Mouse (Mus musculus): ENCODE data around the gene Strn3.

DNA sequence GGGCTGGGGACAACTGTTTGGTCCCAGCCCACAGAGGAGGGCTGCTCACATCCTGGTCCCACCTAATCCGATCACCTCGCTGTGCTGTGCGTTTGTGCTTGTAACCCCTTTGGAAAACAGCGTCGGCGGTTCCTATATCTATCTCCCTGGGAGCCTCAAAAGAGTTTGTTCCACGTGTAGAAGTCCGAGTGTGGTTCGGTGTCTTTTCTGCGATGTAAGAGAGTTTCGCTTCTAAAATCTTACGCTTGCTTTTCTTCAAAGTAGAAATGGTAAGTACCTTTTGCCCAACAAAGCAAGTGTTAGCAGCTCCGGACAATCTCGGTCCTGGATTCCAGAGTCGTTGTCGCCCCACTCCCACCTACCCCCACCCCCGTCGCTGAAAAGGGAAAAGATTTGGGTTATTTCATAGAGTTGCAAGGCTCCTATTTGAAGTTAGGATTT, 97.6 kb downstream of the Strn3 start:
- no peak for TF ChIP-seq POLR2A (IDR thresholded peaks at IDR 0.05; ENCODE audit: insufficient read length, low read depth)
- no peak for TF ChIP-seq USF1 (IDR thresholded peaks at IDR 0.05; ENCODE audit: low read depth)
- TF ChIP-seq CEBPB (IDR thresholded peaks at IDR 0.05; ENCODE audit: insufficient read depth, poor library complexity, severe bottlenecking), result no peak
- no peak for TF ChIP-seq TCF12 (IDR thresholded peaks at IDR 0.05; ENCODE audit: insufficient read depth, poor library complexity, severe bottlenecking)
- TF ChIP-seq MAX (IDR thresholded peaks at IDR 0.05; ENCODE audit: low read depth), result no peak
- no peak for TF ChIP-seq POLR2AphosphoS2 (IDR thresholded peaks at IDR 0.05; ENCODE audit: insufficient read length, low read depth)
- no peak for TF ChIP-seq TCF3 (IDR thresholded peaks at IDR 0.05; ENCODE audit: insufficient read length, low read depth)
- no peak for TF ChIP-seq E2F4 (IDR thresholded peaks at IDR 0.05; ENCODE audit: insufficient read depth)
- TF ChIP-seq SRF (IDR thresholded peaks at IDR 0.05; ENCODE audit: control insufficient read depth, insufficient read length, low read depth), result no peak
- no peak for TF ChIP-seq MYOG (IDR thresholded peaks at IDR 0.05; ENCODE audit: control insufficient read depth in 1 of 3, insufficient read depth in 1 of 3, insufficient read length in 2 of 3, low read depth in 2 of 3)
- TF ChIP-seq MYOD1 (IDR thresholded peaks at IDR 0.05; ENCODE audit: control insufficient read depth in 1 of 3, insufficient read length in 2 of 3, low read depth in 2 of 3), result no peak

Data from myocyte (in vitro differentiated cells).